Mouse (Mus musculus): ENCODE data around the gene Mark4.

The Mark4 gene

DNA sequence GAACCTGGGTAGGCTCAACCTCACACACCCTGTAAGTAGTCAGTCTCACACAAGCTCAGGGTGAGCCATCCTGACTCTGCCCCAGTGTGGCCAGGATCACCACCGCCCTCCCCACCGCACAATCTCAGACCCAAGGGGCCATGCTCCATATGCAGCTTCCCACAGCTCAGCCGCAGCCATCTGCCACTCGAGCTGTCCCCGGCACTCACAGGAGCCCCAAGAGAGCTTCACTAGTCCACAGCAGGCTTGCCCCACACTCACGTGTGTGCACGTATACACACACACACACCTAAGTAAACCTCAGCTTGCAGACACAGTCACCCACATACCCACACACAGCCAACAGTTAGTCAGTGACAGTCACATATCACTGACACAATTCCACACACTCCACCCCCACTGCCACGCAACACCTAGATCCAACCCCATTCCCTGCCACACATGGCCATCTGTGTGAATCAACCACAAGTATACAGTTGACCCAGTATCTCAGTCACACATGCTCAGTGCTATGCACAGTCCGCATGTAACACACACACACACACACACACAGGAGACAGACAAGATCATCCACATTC, 56.0 kb downstream of the Mark4 start:
- DNase-seq (ENCODE audit: low spot score in 2 of 2), result no peak

DNA sequence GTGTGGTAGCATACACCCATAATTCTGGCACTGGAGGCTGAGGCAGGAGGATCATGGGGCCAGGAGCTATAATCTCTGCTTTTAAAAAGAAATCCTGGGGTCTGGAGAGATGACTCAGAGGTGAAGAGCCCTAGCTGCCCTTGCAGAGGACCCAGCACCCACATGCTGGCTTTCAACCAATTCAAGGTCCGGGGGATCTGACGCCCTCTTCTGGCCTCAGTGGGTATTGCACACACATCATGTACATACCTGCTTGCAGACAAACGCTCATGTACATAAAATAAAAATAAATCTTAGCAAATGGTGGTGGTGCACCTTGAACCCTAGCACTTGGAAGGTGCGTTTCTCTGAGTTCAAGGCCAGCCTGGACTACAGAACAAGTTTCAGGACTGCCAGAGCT, 57.7 kb downstream of the Mark4 start:
- DNase-seq (ENCODE audit: low spot score in 2 of 2), result no peak

- DNase-seq (ENCODE audit: low spot score in 2 of 2), result peak; percentile 62 to 71
These were observed 58.9 kb downstream of the Mark4 start for GRCm38 (mm10) chr7:19399496-19400280.

DNA sequence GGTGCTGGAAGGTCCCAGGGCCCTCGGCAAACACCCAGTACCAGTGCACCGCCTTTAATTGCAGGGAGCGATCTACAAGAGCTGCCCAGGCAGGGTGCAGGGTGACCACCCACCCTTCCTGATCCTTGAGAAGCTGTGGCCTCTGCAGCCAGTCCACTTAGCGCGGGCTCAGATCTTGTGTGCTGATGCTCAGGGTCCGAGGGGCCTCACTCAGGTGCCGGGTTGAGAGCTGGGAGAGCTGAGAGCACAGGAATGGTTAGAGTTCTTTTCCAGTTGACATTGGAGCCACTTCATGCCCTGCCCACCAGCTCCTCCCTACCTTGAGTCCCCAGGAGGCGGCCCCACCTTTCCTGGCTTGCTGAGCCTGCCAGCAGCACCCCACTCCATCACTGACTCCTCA, 64.1 kb downstream of the Mark4 start:
- no peak for DNase-seq (ENCODE audit: low spot score in 2 of 2)

DNA sequence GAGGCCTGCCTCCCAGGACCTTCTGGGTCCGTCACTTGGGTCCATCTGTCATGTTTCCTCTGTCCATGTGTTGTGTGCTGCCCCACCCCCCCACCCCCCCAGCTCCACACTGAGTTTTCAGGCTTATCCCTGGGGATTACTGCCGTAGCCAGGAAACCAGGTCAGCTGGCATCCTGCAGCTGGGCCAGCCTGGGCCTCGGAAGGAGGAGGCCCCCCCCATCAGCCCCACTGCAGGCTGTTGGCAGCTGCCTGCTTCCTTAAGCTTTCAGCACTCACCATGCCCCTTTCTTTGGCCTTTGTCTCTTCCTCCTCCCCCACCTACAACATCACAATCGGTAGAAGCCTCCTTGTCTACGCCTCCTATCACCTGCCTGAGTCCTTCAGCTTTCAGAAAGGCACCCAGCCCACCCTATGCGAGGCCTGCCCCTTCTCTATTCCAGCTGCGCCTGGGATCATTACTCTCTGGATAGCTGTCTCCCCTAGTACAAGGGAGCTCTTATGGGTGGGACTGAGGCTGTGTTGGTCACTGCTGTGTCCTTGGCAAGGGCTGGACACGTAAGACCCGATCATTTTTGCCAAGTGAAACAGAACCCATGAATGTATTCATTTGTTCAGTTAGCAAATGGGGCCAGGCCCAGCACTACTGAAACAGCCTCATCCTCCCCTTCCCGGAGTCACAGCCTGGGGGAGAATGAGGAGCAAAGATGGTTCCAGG, 69.8 kb downstream of the Mark4 start:
- DNase-seq (ENCODE audit: low spot score in 2 of 2), result no peak

- DNase-seq (ENCODE audit: low spot score in 2 of 2), result no peak
These were observed 74.9 kb downstream of the Mark4 start for GRCm38 (mm10) chr7:19383708-19384107.

DNA sequence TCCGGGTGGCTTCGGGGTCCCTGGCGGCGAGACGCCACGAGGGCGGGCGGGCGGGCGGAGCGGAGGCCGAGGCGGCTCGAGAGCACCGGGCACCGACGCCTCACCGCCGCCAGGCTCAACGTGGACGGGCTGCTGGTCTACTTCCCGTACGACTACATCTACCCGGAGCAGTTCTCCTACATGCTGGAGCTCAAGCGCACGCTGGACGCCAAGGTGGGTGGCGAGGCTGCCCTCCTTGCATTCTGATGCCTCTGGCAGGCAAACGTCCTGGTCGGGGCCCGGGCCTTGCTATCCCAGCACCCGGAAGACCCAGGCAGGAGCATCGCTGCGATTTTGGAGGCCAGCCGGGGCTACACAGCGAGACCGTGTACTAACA, 76.5 kb downstream of the Mark4 start:
- DNase-seq (ENCODE audit: low spot score in 2 of 2), result peak in 1 of 2 experiments; percentile 52

GRCm38 (mm10) chr7:19381377-19382165, 77.0 kb downstream of the Mark4 start, which contains the start of gene Ercc2:
Gene Ercc2, plus strand, starts transcription at chr7:19382010.
- DNase-seq (ENCODE audit: low spot score in 2 of 2), result peak; percentile 99

DNA sequence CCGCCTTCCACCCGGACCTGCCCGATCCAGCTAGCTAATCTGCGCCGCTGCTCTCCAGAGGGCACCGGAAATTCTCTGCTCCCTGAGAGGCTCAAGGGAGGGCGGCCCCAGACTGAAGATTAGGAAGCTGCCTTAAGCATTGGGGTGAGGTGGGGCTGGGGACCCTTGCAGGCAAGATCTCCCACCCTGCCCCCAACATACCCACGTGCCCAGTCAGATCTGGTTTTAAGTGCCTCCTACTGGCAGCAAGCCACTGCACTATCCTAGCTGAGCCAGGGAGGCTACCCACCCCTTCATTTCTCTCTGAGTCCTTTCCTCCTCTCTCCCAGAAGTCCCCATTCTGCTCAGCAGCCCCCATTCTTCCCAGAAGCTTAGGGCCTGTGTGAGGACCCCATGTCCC, 80.6 kb downstream of the Mark4 start:
- DNase-seq (ENCODE audit: low spot score in 2 of 2), result no peak

GRCm38 (mm10) chr7:19376019-19376418, 82.6 kb downstream of the Mark4 start:
- no peak for DNase-seq (ENCODE audit: low spot score in 2 of 2)

- no peak for DNase-seq (ENCODE audit: low spot score in 2 of 2)
These were observed 83.3 kb downstream of the Mark4 start for GRCm38 (mm10) chr7:19375368-19375767.

Data from urinary bladder, postnatal 36 days (tissue).